Mouse (Mus musculus) bone marrow macrophage, adult 2 months (primary cell): ENCODE measurements at regions not wholly inside any gene's neighbourhood (a gene's known extent, or its start where the extent isn't known, plus 50 kb on each side); places are given as distances from the start of the nearest gene placed in this dataset.
A peak's percentile ranks its signal among the peaks of the same experiment; 100 is the strongest.
"Not testable (repeated sequence)": the region's sequence is repeated elsewhere in the genome, so short reads cannot be mapped to it uniquely, and the experiment has no call there.

ENCODE experiments used
- H3K27ac ChIP-seq: 2 replicates; pipeline ENCODE4 v1.5.1; 2012; ENCODE audit warnings: low read depth, low read length; ENCODE audit not compliant: insufficient read depth
- H3K4me1 ChIP-seq: 2 replicates; pipeline ENCODE4 v1.6.1; 2012; ENCODE audit warnings: low read length; ENCODE audit not compliant: control insufficient read depth, insufficient read depth
- H3K4me3 ChIP-seq: 2 replicates; pipeline ENCODE4 v1.5.1; 2012; ENCODE audit warnings: mild to moderate bottlenecking, low read length, moderate library complexity; ENCODE audit not compliant: insufficient read depth
- CTCF ChIP-seq: IDR thresholded peaks from 2 replicates; pipeline ENCODE4 v1.5.1; 2012; ENCODE audit warnings: low read depth, mild to moderate bottlenecking, low read length, moderate library complexity
- POLR2A ChIP-seq: IDR thresholded peaks from 2 replicates; pipeline ENCODE4 v1.6.1; 2012; ENCODE audit warnings: mild to moderate bottlenecking, low read depth, low read length, borderline replicate concordance

DNA sequence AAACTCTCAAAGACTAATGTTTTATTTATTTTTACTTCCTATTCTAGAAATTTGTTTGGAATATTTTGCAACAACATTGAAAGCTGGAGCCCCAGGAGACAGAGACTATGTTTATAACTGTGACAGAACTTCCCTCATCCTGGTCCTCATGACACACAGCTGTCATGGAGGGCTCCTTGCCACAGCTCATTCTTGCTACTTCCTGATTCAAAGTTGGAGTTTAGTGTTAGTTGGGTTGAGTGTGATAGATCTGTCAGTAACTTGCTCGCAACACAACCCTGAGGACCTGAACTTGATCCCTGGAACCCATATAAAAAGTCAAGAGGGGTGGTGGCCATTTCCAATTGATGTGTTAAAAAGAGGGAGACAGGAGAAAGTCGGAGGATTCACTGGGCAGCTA lies 328.3 kb upstream of the Nox3 start:
- Histone ChIP-seq H3K4me3 (no peak overlapping the region), H3K4me1 (no peaks in the 10 kb centered on the region), H3K27ac (no peak overlapping the region)
- TF ChIP-seq CTCF: no peak
- TF ChIP-seq POLR2A: no peak

DNA sequence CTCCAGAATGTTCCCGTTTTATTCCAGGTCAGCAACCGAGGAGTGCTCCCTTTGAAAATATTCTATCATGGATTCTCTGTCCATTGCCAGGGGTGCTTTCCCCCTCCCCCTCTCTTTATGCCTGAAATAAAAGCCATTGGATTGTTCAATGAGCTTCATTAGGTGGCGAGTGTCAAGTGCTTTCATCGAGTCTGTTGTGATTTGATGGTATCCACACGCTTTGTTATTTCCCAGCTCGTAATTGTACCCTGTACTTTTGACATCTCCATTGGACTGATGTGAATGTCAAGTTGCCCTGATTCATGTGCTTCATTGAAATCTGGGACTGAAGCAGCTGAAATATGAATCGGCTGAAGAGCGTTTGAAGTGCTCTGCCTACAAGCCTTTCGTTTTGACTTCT lies 333.1 kb upstream of the Nox3 start:
- TF ChIP-seq POLR2A (no peak), CTCF (no peak)
- no peak overlapping the region for H3K4me3 ChIP-seq
- no peak overlapping the region for H3K27ac ChIP-seq
- H3K4me1 ChIP-seq: no peaks in the 10 kb centered on the region

DNA sequence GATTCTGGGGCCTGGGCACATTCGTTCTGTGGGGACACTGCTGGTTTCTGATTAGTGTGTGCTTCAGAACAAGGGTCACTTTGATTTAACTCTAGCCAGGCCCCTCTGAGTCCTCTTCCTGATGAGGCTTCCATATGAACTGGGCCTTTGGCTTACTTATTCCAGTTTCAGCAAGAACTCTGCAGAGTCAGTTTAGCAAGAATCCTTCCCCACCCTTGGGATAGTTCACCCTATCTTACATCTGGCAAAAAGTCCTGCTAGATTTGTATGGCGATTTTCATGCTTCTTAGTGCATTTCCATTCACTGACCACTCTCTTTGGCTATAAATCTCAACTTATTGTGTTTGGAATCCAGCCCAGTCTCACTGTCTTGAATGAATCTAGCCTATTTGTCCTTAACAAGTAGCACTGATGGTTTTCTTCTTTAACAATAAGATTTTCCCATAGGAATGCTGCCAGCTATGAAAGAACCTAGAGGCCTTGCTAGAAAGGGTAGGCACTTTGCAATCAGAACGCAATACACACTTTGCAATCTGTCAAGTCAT lies 338.8 kb upstream of the Nox3 start:
- Histone ChIP-seq H3K27ac (no peak overlapping the region), H3K4me3 (no peak overlapping the region), H3K4me1 (no peaks in the 10 kb centered on the region)
- TF ChIP-seq CTCF (no peak), POLR2A (no peak)

- H3K4me1 ChIP-seq: no peaks in the 10 kb centered on the region
- no peak for TF ChIP-seq CTCF
- no peak for TF ChIP-seq POLR2A
- H3K27ac ChIP-seq: no peak overlapping the region
- no peak overlapping the region for H3K4me3 ChIP-seq
Measured at GRCm38 (mm10) chr17:4040104-4040664, 344.1 kb upstream of the Nox3 start.

DNA sequence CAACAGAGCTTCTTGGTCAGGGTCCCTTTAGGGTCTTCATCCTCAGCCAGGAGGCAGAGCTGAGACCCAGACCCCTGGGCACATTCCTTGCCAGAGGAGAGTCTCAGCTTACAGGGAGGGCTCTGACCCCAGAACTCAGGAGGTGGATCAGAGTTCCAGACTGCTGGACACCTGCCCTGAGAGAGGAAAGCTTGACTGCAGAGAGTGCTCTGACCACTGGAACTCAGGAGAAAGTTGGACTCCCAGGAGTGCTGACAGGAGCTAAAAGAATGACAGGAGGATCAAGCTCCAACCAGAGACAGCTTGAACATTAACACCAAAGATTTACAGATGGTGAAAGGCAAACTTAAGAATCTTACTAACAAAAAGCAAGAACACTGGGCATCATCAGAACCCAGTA lies 364.1 kb upstream of the Nox3 start:
- not testable (repeated sequence) for H3K4me1 ChIP-seq, H3K4me3 ChIP-seq, H3K27ac ChIP-seq

- Histone ChIP-seq H3K4me3 (no peak overlapping the region), H3K27ac (no peak overlapping the region), H3K4me1 (no peaks in the 10 kb centered on the region)
- no peak for TF ChIP-seq POLR2A
- no peak for TF ChIP-seq CTCF
Measured at GRCm38 (mm10) chr17:4073381-4073780, 377.3 kb upstream of the Nox3 start.

DNA sequence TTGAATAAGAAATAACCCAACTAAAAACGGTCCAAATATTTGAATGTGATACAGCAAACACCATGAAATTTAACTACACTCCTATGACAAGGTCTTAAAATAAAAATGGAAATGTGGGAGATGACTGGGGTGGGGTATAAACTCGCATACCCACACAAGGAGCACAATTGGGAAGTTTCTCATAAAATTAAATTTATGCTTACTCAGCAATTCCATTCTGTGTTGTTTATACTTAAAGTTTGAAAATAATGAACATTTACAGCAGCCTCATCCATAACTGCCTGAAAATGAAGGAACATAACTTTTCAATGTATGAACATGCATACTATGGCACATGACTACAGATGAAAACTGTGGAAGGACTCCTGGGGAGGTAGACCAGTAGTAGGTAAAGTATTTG lies 384.5 kb upstream of the Nox3 start:
- no peak overlapping the region for H3K27ac ChIP-seq
- no peaks in the 10 kb centered on the region for H3K4me1 ChIP-seq
- H3K4me3 ChIP-seq: no peak overlapping the region
- TF ChIP-seq CTCF: no peak

- Histone ChIP-seq H3K4me1 (no peaks in the 10 kb centered on the region), H3K4me3 (no peak overlapping the region), H3K27ac (no peak overlapping the region)
- TF ChIP-seq POLR2A (no peak), CTCF (no peak)
Measured at GRCm38 (mm10) chr17:4094621-4095020, 398.6 kb upstream of the Nox3 start.

DNA sequence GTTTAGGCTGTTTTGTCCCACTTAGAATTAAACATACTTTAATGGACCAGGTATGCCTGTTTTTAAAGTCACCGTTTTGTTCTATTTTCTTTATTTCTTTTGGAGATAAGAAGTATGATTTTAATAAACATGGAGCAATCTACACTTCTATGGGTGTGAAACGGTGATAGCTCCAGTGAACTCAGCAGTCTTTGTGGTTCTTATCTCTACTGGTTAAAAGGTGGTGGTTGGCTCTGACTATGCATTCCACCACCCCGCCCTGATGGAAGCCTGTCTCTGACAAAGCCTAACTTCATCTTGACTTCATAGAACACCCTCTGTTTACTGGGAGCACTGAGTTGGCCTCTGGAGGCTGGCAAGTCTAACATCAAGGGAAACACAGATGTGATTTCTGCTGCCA lies 407.3 kb upstream of the Nox3 start:
- H3K4me3 ChIP-seq: no peak overlapping the region
- TF ChIP-seq CTCF (no peak), POLR2A (no peak)
- H3K27ac ChIP-seq: no peak overlapping the region
- H3K4me1 ChIP-seq: no peaks in the 10 kb centered on the region

GRCm38 (mm10) chr17:4109263-4109662 lies 413.2 kb upstream of the Nox3 start:
- H3K27ac ChIP-seq: no peak overlapping the region
- no peaks in the 10 kb centered on the region for H3K4me1 ChIP-seq
- TF ChIP-seq POLR2A (no peak), CTCF (peak; percentile 48; the same call in 1 of the 2 replicates)
- no peak overlapping the region for H3K4me3 ChIP-seq

DNA sequence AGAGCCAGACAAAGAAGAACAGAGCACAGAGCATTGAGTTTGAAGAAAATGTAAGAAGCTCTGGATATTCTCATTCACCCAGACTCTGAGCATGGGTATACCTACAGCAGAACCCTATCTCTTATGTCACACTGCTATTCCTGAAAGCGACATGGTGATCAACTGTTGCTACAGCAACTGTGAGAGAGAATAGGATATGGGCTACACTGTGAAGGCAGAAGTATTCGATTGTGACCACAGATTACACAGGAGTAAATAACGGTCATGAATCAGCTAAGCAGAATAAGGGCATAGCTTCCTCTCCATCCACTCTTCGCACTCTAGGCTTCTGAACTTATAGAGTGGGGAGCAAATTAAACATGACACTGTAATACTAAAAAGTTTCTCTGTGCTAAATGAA lies 417.0 kb upstream of the Nox3 start:
- no peak for TF ChIP-seq POLR2A
- TF ChIP-seq CTCF: no peak
- H3K27ac ChIP-seq: no peak overlapping the region
- H3K4me3 ChIP-seq: no peak overlapping the region
- H3K4me1 ChIP-seq: no peaks in the 10 kb centered on the region
